Mouse (Mus musculus) ovary, postnatal 14 days (tissue): ENCODE measurements around the gene Clcf1.
A peak's percentile ranks its signal among the peaks of the same experiment; 100 is the strongest.
"Not testable (repeated sequence)": the region's sequence is repeated elsewhere in the genome, so short reads cannot be mapped to it uniquely, and the experiment has no call there.

Experiments used
- DNase-seq: peaks from one replicate; pipeline ENCODE4 v3.0.0; 2022; ENCODE audit warnings: low spot score

Clcf1 gene

GRCm38 (mm10) chr19:4218293-4218692 is 4.3 kb downstream of the Clcf1 start:
- DNase-seq = no peak

- no peak for DNase-seq
Measured at GRCm38 (mm10) chr19:4218784-4219183, 4.7 kb downstream of the Clcf1 start.

- no peak for DNase-seq
Measured at GRCm38 (mm10) chr19:4219943-4220342, 5.9 kb downstream of the Clcf1 start.

- DNase-seq = no peak
Measured at GRCm38 (mm10) chr19:4220416-4220815, 6.4 kb downstream of the Clcf1 start.

- peak; percentile 48 for DNase-seq
Measured at GRCm38 (mm10) chr19:4220957-4221743, 7.1 kb downstream of the Clcf1 start.

GRCm38 (mm10) chr19:4222165-4222564 is 8.1 kb downstream of the Clcf1 start:
- no peak for DNase-seq

- no peak for DNase-seq
Measured at GRCm38 (mm10) chr19:4226779-4227178, 12.7 kb downstream of the Clcf1 start.

GRCm38 (mm10) chr19:4227446-4227845 is 13.4 kb downstream of the Clcf1 start:
- no peak for DNase-seq

- peak; percentile 77 for DNase-seq
Measured at GRCm38 (mm10) chr19:4227894-4228678, 14.0 kb downstream of the Clcf1 start.

GRCm38 (mm10) chr19:4228891-4229290 is 14.9 kb downstream of the Clcf1 start:
- DNase-seq = no peak

- DNase-seq = no peak
Measured at GRCm38 (mm10) chr19:4229451-4230076, 15.5 kb downstream of the Clcf1 start.

- no peak for DNase-seq
Measured at GRCm38 (mm10) chr19:4230415-4230814, 16.4 kb downstream of the Clcf1 start.

- DNase-seq = peak; percentile 90
Measured at GRCm38 (mm10) chr19:4231253-4232185, 17.5 kb downstream of the Clcf1 start, which contains the start of gene Pold4. Pold4 (plus strand) TSS chr19:4231899.

GRCm38 (mm10) chr19:4232186-4232572 is 18.1 kb downstream of the Clcf1 start:
- no peak for DNase-seq

GRCm38 (mm10) chr19:4232651-4233050 is 18.6 kb downstream of the Clcf1 start:
- no peak for DNase-seq

- DNase-seq = no peak
Measured at GRCm38 (mm10) chr19:4234548-4234947, 20.5 kb downstream of the Clcf1 start.

GRCm38 (mm10) chr19:4240247-4240668 is 26.2 kb downstream of the Clcf1 start:
- DNase-seq = no peak

GRCm38 (mm10) chr19:4242416-4242815 is 28.4 kb downstream of the Clcf1 start:
- DNase-seq = no peak

GRCm38 (mm10) chr19:4244775-4245174 is 30.7 kb downstream of the Clcf1 start:
- DNase-seq = no peak

GRCm38 (mm10) chr19:4247010-4247409 is 33.0 kb downstream of the Clcf1 start:
- DNase-seq = no peak

- not testable (repeated sequence) for DNase-seq
Measured at GRCm38 (mm10) chr19:4248683-4249082, 34.6 kb downstream of the Clcf1 start.

- no peak for DNase-seq
Measured at GRCm38 (mm10) chr19:4254230-4254629, 40.2 kb downstream of the Clcf1 start.
